Mouse (Mus musculus): ENCODE measurements around the gene Pmel. TPM values are rescaled to one million over a fixed set of nuclear protein-coding genes. Genes with fewer than 3 reads are reported as not detected.
A peak's percentile ranks its signal among the peaks of the same experiment; 100 is the strongest.

Pmel gene
- polyA plus RNA-seq (2014; fragmentation: Nextera tagmentation; extraction: Ambion mirVana), result 0.22 and 0.38 TPM in 2 replicates

DNA sequence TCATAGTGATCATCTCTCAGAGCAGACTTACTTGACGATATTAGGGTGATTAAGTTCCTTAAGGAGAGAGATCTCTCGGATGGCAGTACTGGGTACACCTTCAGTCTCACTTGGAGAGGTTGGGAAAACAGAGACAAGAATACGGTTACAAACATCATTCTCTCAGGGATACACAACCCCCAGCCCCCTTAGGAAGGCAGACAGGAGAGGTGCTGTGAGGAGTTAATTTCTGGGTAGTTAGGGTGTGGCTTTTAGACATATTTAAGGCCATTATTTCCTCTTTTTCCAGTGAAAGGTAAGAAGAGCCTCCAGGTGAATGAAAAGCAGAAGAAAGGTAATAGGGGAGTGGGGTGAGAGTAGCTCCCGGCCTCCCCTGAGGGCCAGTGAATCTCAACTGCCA is at the start of gene Pmel:
Pmel (plus strand) TSS at position 301 of the 400 bp plus-strand sequence.
- Histone ChIP-seq H3K4me1 (ENCODE audit: control insufficient read depth, insufficient read depth, low read length) (peaks cover 9% of the 10 kb centered on the region; the same call in 1 of the 2 replicates), H3K9ac (replicated peaks; ENCODE audit: low read length) (peak within 1 kb of the TSS; percentile 46; the same call in 1 of the 2 replicates), H3K4me2 (ENCODE audit: low read length) (peak within 1 kb of the TSS; percentile 93), H3K4me3 (replicated peaks; ENCODE audit: low read depth, low read length) (peak within 1 kb of the TSS; percentile 67), H3K27me3 (ENCODE audit: control insufficient read depth, insufficient read depth, low read length) (no peaks in the 10 kb centered on the region), H3K27ac (replicated peaks; ENCODE audit: low read depth, low read length) (peak within 1 kb of the TSS; percentile 63; the same call in 1 of the 2 replicates), H3K9me3 (ENCODE audit: control insufficient read depth, low read length) (no peaks in the 10 kb centered on the region), H3K36me3 (ENCODE audit: control insufficient read depth, insufficient read depth, low read length) (no peaks in the 10 kb centered on the region)
- DNase-seq (no peak), ATAC-seq (ENCODE audit: low FRiP score, low TSS enrichment) (no peak)
- 27% methylated on average over 4 of the region's 4 CpGs for WGBS

DNA sequence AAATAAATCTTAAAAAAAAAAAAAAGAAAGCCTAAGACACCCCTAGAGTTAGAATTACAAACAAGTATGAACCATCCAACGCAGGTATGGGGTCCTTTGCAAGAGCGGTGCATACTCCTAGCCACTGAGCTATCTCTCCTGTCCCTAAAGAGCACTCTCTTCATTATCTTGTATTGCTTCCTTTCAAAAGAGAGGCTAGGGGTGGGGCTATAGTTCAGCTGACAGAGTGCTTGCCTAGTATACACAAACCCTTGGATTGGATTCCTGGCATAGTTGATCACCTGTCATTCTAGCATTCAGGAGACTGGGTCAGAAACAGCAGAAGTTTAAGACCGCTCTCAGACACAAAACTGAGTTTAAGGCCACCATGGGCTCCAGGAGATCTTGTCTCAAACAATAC is 48.7 kb upstream of the Pmel start:
- Histone ChIP-seq H3K4me2 (ENCODE audit: low read length) (no peak overlapping the region), H3K27ac (replicated peaks; ENCODE audit: low read depth, low read length) (no peak overlapping the region), H3K9me3 (ENCODE audit: control insufficient read depth, low read length) (no peaks in the 10 kb centered on the region), H3K36me3 (ENCODE audit: control insufficient read depth, insufficient read depth, low read length) (no peaks in the 10 kb centered on the region), H3K4me1 (ENCODE audit: control insufficient read depth, insufficient read depth, low read length) (no peaks in the 10 kb centered on the region), H3K9ac (replicated peaks; ENCODE audit: low read length) (no peak overlapping the region), H3K4me3 (replicated peaks; ENCODE audit: low read depth, low read length) (no peak overlapping the region), H3K27me3 (ENCODE audit: control insufficient read depth, insufficient read depth, low read length) (no peaks in the 10 kb centered on the region)
- ATAC-seq (ENCODE audit: low FRiP score, low TSS enrichment) (no peak), DNase-seq (no peak)
- WGBS, result 97% methylated on average over 3 of the region's 3 CpGs

DNA sequence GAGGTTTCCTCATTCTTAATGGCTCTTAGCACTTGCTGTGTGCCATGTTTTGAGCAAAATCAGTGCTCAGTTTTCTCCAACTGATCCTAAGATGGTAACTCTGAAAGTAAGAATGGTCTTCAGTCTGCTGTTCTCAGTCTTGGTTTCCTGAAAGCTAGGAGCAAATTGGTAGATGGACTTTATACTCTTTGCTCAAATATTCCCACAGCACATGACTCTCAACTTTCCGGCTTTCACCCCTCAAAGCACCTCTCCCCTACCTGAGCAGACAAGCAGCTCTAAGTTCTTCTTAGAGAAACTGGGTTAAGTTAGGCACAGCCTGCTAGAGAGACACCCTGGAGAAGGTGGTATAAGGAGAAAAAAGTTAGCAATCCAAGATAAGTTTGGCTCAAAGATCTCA is 47.3 kb upstream of the Pmel start:
- Histone ChIP-seq H3K27me3 (ENCODE audit: control insufficient read depth, insufficient read depth, low read length) (no peaks in the 10 kb centered on the region), H3K9me3 (ENCODE audit: control insufficient read depth, low read length) (no peaks in the 10 kb centered on the region), H3K9ac (replicated peaks; ENCODE audit: low read length) (no peak overlapping the region), H3K4me2 (ENCODE audit: low read length) (no peak overlapping the region), H3K36me3 (ENCODE audit: control insufficient read depth, insufficient read depth, low read length) (no peaks in the 10 kb centered on the region), H3K27ac (replicated peaks; ENCODE audit: low read depth, low read length) (no peak overlapping the region), H3K4me1 (ENCODE audit: control insufficient read depth, insufficient read depth, low read length) (no peaks in the 10 kb centered on the region), H3K4me3 (replicated peaks; ENCODE audit: low read depth, low read length) (no peak overlapping the region)
- WGBS, result 100% methylated on average over 1 of the region's 1 CpGs
- DNase-seq (no peak), ATAC-seq (ENCODE audit: low FRiP score, low TSS enrichment) (no peak)

DNA sequence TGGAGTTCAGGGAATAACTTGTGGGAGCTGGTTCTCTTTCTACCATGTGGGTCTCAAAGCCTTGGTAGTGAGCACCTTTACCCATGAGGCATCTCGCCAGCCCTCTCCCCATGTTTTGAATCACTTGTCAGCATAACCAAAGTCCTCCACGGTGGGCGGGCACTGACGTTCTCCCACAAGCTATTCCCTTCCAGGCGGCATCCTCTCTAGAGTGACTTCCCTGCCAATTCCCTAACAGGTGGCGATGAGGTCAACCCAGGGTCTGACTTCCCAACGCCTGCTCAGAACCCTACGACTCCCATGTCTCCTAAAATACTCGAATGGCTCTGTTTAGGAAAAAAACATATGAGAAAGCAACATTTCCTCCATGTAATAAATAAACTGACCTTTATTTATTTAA is 46.2 kb upstream of the Pmel start:
- Histone ChIP-seq H3K36me3 (ENCODE audit: control insufficient read depth, insufficient read depth, low read length) (no peaks in the 10 kb centered on the region), H3K4me1 (ENCODE audit: control insufficient read depth, insufficient read depth, low read length) (no peaks in the 10 kb centered on the region), H3K4me2 (ENCODE audit: low read length) (no peak overlapping the region), H3K27ac (replicated peaks; ENCODE audit: low read depth, low read length) (no peak overlapping the region), H3K4me3 (replicated peaks; ENCODE audit: low read depth, low read length) (no peak overlapping the region), H3K9ac (replicated peaks; ENCODE audit: low read length) (no peak overlapping the region), H3K9me3 (ENCODE audit: control insufficient read depth, low read length) (no peaks in the 10 kb centered on the region), H3K27me3 (ENCODE audit: control insufficient read depth, insufficient read depth, low read length) (no peaks in the 10 kb centered on the region)
- WGBS, result 67% methylated on average over 9 of the region's 9 CpGs
- DNase-seq (no peak), ATAC-seq (ENCODE audit: low FRiP score, low TSS enrichment) (no peak)

DNA sequence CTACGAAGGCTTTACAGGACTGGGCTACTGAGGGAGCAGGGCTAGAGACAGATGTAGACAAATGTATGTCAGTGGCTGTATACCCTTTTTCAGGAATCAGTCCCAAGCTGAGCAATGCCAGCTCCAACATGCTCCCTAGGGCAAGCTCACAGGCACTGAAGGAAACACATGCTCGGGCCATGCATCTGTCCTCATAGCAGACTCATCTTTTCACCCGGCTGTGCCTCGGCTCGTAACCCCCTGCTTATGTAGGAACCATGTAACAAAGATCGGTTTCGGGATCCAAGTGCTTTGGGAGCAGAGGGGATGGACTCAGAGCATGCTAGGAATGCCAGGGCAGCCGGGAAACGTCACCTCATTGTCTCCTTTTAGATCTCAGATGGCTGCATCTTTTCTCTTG is 44.5 kb upstream of the Pmel start:
- H3K4me2 ChIP-seq (ENCODE audit: low read length), result no peak overlapping the region
- no peak overlapping the region for H3K9ac ChIP-seq (replicated peaks; ENCODE audit: low read length)
- ATAC-seq (ENCODE audit: low FRiP score, low TSS enrichment), result no peak
- no peaks in the 10 kb centered on the region for H3K27me3 ChIP-seq (ENCODE audit: control insufficient read depth, insufficient read depth, low read length)
- 49% methylated on average over 9 of the region's 9 CpGs for WGBS
- no peak for DNase-seq
- no peaks in the 10 kb centered on the region for H3K4me1 ChIP-seq (ENCODE audit: control insufficient read depth, insufficient read depth, low read length)
- no peak overlapping the region for H3K4me3 ChIP-seq (replicated peaks; ENCODE audit: low read depth, low read length)
- no peaks in the 10 kb centered on the region for H3K36me3 ChIP-seq (ENCODE audit: control insufficient read depth, insufficient read depth, low read length)
- H3K9me3 ChIP-seq (ENCODE audit: control insufficient read depth, low read length), result no peaks in the 10 kb centered on the region
- no peak overlapping the region for H3K27ac ChIP-seq (replicated peaks; ENCODE audit: low read depth, low read length)

DNA sequence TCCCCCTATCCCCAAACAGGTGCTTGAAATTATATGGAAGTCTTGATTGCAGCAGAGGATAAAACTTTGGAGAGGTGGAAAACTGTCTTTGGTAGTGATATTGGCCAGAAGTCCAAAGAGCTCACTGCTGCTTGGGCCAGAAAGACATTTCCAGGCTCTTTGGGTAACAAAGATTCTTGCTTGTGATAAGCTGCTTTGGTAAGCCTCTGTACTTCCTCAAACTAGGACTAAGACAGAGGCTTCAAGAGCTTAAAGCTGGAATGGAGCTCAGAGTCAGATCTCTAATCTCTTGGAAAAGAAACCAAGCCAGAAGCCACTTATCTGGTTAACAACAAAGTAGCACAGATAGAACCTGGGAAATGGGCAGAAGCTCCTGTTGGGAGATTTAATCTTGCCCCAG is 41.5 kb upstream of the Pmel start:
- Histone ChIP-seq H3K4me1 (ENCODE audit: control insufficient read depth, insufficient read depth, low read length) (no peaks in the 10 kb centered on the region), H3K27ac (replicated peaks; ENCODE audit: low read depth, low read length) (no peak overlapping the region), H3K27me3 (ENCODE audit: control insufficient read depth, insufficient read depth, low read length) (no peaks in the 10 kb centered on the region), H3K36me3 (ENCODE audit: control insufficient read depth, insufficient read depth, low read length) (no peaks in the 10 kb centered on the region), H3K9ac (replicated peaks; ENCODE audit: low read length) (no peak overlapping the region), H3K4me3 (replicated peaks; ENCODE audit: low read depth, low read length) (no peak overlapping the region), H3K4me2 (ENCODE audit: low read length) (no peak overlapping the region), H3K9me3 (ENCODE audit: control insufficient read depth, low read length) (no peaks in the 10 kb centered on the region)
- DNase-seq (no peak), ATAC-seq (ENCODE audit: low FRiP score, low TSS enrichment) (no peak)

DNA sequence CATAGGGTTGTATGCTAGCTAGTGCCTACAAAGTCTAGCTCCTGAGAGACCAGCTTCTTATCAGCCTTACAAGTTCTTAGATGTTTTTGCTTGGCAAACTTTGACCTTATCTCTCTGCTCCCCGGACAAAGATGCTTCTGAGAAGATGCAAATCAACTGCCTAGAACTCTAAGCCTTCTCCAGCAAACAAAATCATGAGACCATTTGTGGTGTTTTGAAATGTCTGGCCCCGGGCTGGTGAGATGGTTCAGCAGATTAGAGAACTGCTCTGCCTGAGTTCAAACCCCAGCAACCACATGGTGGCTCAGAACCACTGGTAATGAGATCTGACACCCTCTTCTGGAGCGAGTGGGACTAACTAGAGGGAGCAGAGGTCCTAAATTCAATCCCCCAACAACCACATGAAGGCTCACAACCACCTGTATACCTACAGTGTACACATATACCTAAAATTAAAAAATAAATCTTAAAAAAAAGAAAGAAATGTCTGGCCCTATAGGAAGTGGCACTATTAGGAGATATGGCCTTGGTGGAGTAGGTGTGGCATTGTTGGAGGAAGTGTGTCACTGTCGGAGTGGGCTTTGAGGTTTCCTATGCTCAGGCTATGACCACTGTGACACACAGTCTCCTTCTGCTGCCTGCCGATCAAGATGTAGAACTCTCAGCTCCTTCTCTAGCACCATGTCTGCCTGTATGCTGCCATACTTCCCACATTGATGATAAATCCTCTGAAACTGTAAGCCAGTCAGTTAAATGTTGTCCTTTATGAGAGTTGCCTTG is 40.4 kb upstream of the Pmel start:
- Histone ChIP-seq H3K4me3 (replicated peaks; ENCODE audit: low read depth, low read length) (no peak overlapping the region), H3K9me3 (ENCODE audit: control insufficient read depth, low read length) (no peaks in the 10 kb centered on the region), H3K27me3 (ENCODE audit: control insufficient read depth, insufficient read depth, low read length) (no peaks in the 10 kb centered on the region), H3K36me3 (ENCODE audit: control insufficient read depth, insufficient read depth, low read length) (no peaks in the 10 kb centered on the region), H3K4me2 (ENCODE audit: low read length) (no peak overlapping the region), H3K4me1 (ENCODE audit: control insufficient read depth, insufficient read depth, low read length) (peaks cover 11% of the 10 kb centered on the region; the same call in 1 of the 2 replicates), H3K9ac (replicated peaks; ENCODE audit: low read length) (no peak overlapping the region), H3K27ac (replicated peaks; ENCODE audit: low read depth, low read length) (no peak overlapping the region)
- 72% methylated on average over 5 of the region's 5 CpGs for WGBS
- DNase-seq (no peak), ATAC-seq (ENCODE audit: low FRiP score, low TSS enrichment) (no peak)

DNA sequence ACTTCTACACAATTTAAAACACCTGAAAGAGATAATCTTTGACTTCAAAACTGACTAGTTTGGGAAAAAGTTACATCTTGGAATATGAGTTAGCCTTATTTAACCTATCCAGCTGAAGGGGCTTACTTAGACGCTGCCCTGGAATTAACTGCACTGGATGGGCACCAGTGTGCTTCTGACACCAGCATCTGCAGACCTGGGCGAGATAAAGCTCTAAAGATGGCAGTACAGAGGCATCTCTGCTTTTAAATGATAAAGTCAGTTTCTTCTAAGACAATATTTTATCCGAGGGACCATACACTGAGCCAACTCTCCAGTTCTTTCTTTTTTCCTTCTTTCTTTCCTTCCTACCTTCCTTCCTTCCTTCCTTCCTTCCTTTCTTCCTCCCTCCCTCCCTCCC is 39.2 kb upstream of the Pmel start:
- no peaks in the 10 kb centered on the region for H3K27me3 ChIP-seq (ENCODE audit: control insufficient read depth, insufficient read depth, low read length)
- H3K4me2 ChIP-seq (ENCODE audit: low read length), result no peak overlapping the region
- DNase-seq, result no peak
- H3K4me3 ChIP-seq (replicated peaks; ENCODE audit: low read depth, low read length), result no peak overlapping the region
- 71% methylated on average over 3 of the region's 3 CpGs for WGBS
- H3K27ac ChIP-seq (replicated peaks; ENCODE audit: low read depth, low read length), result no peak overlapping the region
- H3K9me3 ChIP-seq (ENCODE audit: control insufficient read depth, low read length), result no peaks in the 10 kb centered on the region
- H3K9ac ChIP-seq (replicated peaks; ENCODE audit: low read length), result no peak overlapping the region
- no peaks in the 10 kb centered on the region for H3K36me3 ChIP-seq (ENCODE audit: control insufficient read depth, insufficient read depth, low read length)
- ATAC-seq (ENCODE audit: low FRiP score, low TSS enrichment), result no peak
- H3K4me1 ChIP-seq (ENCODE audit: control insufficient read depth, insufficient read depth, low read length), result peaks cover 11% of the 10 kb centered on the region; the same call in 1 of the 2 replicates

DNA sequence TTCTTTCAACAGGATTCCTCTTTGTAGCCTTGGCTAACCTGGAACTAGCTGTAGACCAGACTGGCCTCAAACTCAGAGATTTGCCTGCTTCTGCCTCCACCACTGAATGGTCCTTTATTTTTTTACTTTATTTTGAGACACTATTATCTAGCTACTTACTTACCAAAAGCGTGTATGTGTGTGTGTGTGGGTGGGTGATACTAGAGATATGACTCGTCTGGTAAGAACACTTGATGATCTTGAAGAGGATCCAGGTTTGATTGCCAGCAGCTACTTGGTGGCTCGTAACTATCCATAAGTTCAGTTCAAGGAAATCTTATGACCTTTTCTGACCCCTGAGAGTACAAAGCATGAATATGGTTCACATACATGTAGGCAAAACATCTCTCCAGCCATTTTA is 38.7 kb upstream of the Pmel start:
- Histone ChIP-seq H3K9ac (replicated peaks; ENCODE audit: low read length) (no peak overlapping the region), H3K4me3 (replicated peaks; ENCODE audit: low read depth, low read length) (no peak overlapping the region), H3K4me1 (ENCODE audit: control insufficient read depth, insufficient read depth, low read length) (peaks cover 11% of the 10 kb centered on the region; the same call in 1 of the 2 replicates), H3K9me3 (ENCODE audit: control insufficient read depth, low read length) (no peaks in the 10 kb centered on the region), H3K36me3 (ENCODE audit: control insufficient read depth, insufficient read depth, low read length) (no peaks in the 10 kb centered on the region), H3K27me3 (ENCODE audit: control insufficient read depth, insufficient read depth, low read length) (no peaks in the 10 kb centered on the region), H3K27ac (replicated peaks; ENCODE audit: low read depth, low read length) (no peak overlapping the region), H3K4me2 (ENCODE audit: low read length) (no peak overlapping the region)
- DNase-seq (no peak), ATAC-seq (ENCODE audit: low FRiP score, low TSS enrichment) (no peak)
- 85% methylated on average over 3 of the region's 3 CpGs for WGBS

Measured in midbrain, embryonic 14.5 days (tissue).